Mouse (Mus musculus) kidney, postnatal 0 days (tissue): ENCODE data around the gene Ndufb8. TPM values are rescaled to one million over a fixed set of nuclear protein-coding genes. Genes with fewer than 3 reads are reported as not detected.

Experiments
- ATAC-seq: fragments of 200-750 bp; cut with Nextera tagmentation; replicated peaks from 2 replicates; pipeline ENCODE4 v1.8.0; 2017; ENCODE audit warnings: low read depth, moderate number of reproducible peaks, moderate TSS enrichment, moderate library complexity; ENCODE audit not compliant: low FRiP score
- DNase-seq: peaks from one replicate; pipeline ENCODE4 v3.0.0-alpha.2; 2016; ENCODE audit warnings: low spot score
- H3K27ac ChIP-seq: fragments of 300-500 bp; sonication (generic); 2 replicates; pipeline ENCODE4 v1.5.1; 2014; ENCODE audit warnings: mild to moderate bottlenecking
- H3K27me3 ChIP-seq: fragments of 300-500 bp; sonication (generic); 2 replicates; pipeline ENCODE4 v1.6.1; 2014; ENCODE audit warnings: low read length, mixed read lengths; ENCODE audit not compliant: insufficient read depth
- H3K36me3 ChIP-seq: fragments of 300-500 bp; sonication (generic); 2 replicates; pipeline ENCODE4 v1.6.1; 2014; ENCODE audit warnings: low read length, mixed read lengths; ENCODE audit not compliant: insufficient read depth
- H3K4me1 ChIP-seq: fragments of 300-500 bp; sonication (generic); replicated peaks from 2 replicates; pipeline ENCODE4 v1.6.1; 2014; ENCODE audit warnings: antibody characterized with exemption, low read length, mixed read lengths; ENCODE audit not compliant: insufficient read depth
- H3K4me2 ChIP-seq: fragments of 300-500 bp; sonication (generic); 2 replicates; pipeline ENCODE4 v1.6.1; 2014; ENCODE audit warnings: mild to moderate bottlenecking, low read length, moderate library complexity, mixed read lengths
- H3K4me3 ChIP-seq: fragments of 300-500 bp; sonication (generic); replicated peaks from 2 replicates; pipeline ENCODE4 v1.5.1; 2014; ENCODE audit warnings: low read depth, low read length
- H3K9ac ChIP-seq: fragments of 300-500 bp; sonication (generic); 2 replicates; pipeline ENCODE4 v1.6.1; 2014; ENCODE audit warnings: low read depth, low read length
- H3K9me3 ChIP-seq: fragments of 300-500 bp; sonication (generic); replicated peaks from 2 replicates; pipeline ENCODE4 v1.6.1; 2016; ENCODE audit warnings: low read length, inconsistent platforms, mixed read lengths
- CTCF ChIP-seq: IDR thresholded peaks from 2 replicates; pipeline ENCODE4 v1.5.1; 2016; ENCODE audit warnings: antibody characterized with exemption, low read depth, mild to moderate bottlenecking, moderate library complexity
- WGBS: fragments of 180-500 bp; shearing (Covaris S2); extraction: QIAGEN DNeasy Blood & Tissue Kit; methylation state at CpG from one replicate; pipeline ENCODE4 v1.1.7; 2014; 5-methylcytosine and 5-hydroxymethylcytosine counted together
- polyA plus RNA-seq: library from polyadenylated mRNA; unstranded; fragments of >200 nt; fragmentation: Nextera tagmentation; extraction: Ambion mirVana; gene quantifications from 2 replicates; pipeline ENCODE4 v1.2.1, GENCODE M21; 2015

Ndufb8 gene
- polyA plus RNA-seq, 1 experiment from 2014 or later = 1,015 TPM

DNA sequence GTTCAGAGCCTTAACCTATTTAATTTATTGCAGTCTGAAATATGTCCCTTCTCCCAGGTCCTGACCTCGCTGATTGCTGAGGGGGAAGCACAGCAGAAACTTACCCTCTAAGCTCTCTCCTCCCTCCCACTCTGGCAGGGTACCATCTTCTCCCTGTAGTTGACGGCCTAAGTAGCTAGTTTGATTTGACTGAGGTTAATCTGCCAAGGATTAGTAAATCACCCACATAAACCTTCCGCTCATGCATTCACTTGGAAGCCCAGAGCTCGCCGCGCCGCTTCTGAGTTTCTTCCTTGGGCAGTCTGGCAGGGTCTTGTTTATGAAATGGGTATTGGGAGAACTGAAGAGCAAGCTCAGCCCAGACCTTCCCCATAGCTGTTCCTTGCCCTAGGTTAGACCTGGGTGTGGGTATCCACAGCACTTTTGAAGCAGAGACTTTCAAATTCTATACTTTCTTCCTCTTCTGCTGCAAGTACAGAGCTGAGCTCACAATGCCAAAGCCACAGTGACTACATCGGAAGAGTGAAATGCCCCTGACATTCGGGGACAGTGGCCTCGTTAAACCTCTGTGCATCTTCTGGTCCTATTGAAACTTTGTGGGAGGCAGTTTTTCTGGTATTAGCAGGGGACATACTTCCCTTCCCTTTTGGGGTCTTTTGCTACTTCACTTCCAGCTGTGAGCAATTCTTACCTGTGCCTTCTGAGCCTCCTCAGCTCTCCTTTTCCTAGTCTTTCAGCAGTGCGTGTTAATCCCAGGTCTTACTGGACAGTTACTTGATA lies 42.0 kb downstream of the Ndufb8 start:
- no peak overlapping the region for H3K4me2 ChIP-seq

DNA sequence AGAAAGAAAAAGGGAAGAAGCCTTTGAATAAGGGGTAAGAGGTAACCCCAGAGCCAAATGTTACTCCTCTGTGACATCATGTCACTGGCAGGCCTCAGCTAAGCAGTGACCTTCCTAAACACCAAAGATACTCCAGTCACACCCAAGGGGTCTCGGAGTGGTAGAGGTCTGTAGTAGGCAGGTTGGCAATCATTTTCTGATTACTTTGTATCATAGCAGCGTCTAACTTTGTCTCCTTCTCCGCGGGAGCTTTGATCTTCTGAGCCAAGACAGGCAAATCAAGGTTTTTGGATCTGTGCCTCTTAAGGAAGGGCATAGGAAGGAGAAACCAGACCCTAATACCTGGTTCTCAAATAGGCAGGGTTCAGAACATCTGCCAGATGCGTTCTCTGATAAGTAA lies 42.6 kb downstream of the Ndufb8 start:
- Histone ChIP-seq H3K4me3 (no peak overlapping the region), H3K27me3 (peaks cover 8% of the 10 kb centered on the region; the same call in 1 of the 2 replicates), H3K4me2 (no peak overlapping the region), H3K36me3 (no peaks in the 10 kb centered on the region), H3K9ac (no peak overlapping the region), H3K27ac (no peak overlapping the region), H3K9me3 (no peaks in the 10 kb centered on the region), H3K4me1 (peaks cover 42% of the 10 kb centered on the region)
- 34% methylated on average over 5 of the region's 5 CpGs for WGBS
- no peak for ATAC-seq
- no peak for DNase-seq
- no peak for TF ChIP-seq CTCF

More for the DNA sequence above, 42.0 kb downstream of the Ndufb8 start:
- H3K4me3 ChIP-seq = no peak overlapping the region
- TF ChIP-seq CTCF = no peak
- no peak overlapping the region for H3K9ac ChIP-seq
- no peaks in the 10 kb centered on the region for H3K36me3 ChIP-seq
- H3K27me3 ChIP-seq = peaks cover 8% of the 10 kb centered on the region; the same call in 1 of the 2 replicates
- no peaks in the 10 kb centered on the region for H3K9me3 ChIP-seq
- WGBS = 28% methylated on average over 11 of the region's 11 CpGs
- DNase-seq (peak; percentile 69), ATAC-seq (no peak)
- 0 out of 2 replicates have a peak overlapping the region, but pooled peaks have one; percentile 5 for H3K27ac ChIP-seq
- H3K4me1 ChIP-seq = peaks cover 47% of the 10 kb centered on the region

DNA sequence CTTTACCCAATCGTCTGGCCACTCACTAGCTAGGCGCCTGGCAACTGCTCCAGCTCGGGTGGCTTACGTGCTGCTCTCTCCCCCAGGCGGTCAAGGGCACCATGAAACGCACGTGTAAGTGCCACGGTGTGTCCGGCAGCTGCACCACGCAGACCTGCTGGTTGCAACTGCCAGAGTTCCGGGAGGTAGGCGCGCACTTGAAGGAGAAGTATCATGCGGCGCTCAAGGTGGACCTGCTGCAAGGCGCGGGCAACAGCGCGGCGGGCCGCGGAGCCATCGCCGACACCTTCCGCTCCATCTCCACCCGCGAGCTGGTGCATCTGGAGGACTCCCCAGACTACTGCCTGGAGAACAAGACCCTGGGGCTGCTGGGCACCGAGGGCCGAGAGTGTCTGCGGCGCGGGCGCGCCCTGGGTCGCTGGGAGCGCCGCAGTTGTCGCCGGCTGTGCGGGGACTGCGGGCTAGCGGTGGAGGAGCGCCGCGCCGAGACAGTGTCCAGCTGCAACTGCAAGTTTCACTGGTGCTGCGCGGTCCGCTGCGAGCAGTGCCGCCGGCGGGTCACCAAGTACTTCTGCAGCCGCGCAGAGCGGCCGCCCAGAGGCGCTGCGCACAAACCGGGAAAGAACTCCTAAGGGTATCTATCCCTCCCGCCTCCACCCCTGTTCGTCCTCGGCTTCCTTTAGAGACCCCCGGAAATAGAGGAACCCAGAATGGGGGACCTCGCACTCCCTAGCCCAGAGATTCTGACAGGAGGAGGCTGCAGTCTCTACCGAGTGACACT lies 43.6 kb downstream of the Ndufb8 start:
- TF ChIP-seq CTCF = peak; percentile 43
- Histone ChIP-seq H3K4me2 (peak overlapping the region; percentile 84), H3K4me3 (peak overlapping the region; percentile 37), H3K27ac (no peak overlapping the region), H3K4me1 (peaks cover 42% of the 10 kb centered on the region), H3K9me3 (no peaks in the 10 kb centered on the region), H3K27me3 (peaks cover 8% of the 10 kb centered on the region; the same call in 1 of the 2 replicates), H3K36me3 (no peaks in the 10 kb centered on the region), H3K9ac (peak overlapping the region; percentile 49; the same call in 1 of the 2 replicates)
- ATAC-seq (peak; percentile 60; the same call in 1 of the 2 replicates), DNase-seq (peak; percentile 77)
- 2% methylated on average over 66 of the region's 66 CpGs for WGBS

DNA sequence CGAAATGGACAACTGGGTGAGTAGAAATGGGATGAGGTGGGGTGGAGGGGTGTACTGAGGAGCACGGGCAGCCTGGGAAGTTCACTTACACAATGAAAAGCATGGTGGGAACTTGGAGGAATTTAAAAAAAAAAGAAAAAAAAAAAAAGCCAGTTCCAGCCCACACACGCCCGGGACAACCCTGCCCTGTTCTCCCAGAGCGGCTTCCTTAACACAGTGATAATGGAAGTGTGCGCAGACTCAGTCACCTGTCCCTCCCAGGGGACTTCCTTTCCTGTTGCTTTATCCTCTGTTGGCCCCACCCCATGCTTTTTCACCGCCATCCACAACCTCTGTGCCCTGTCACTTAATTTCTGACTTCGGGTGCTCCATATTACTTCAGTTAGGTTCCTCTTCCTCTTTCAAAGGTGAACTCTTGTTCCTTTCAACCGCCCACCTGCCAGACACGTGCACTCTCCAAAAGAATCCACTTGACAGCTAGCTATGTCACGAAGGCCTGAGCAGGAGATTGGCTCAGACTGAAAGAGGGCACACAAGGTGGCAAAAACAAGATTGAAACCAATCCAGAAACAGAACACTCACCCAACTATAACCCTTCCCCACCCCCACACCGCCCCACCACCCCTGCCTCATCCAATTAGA lies 44.6 kb downstream of the Ndufb8 start:
- peak overlapping the region; percentile 84; the same call in 1 of the 2 replicates for H3K4me2 ChIP-seq
- no peak for TF ChIP-seq CTCF

DNA sequence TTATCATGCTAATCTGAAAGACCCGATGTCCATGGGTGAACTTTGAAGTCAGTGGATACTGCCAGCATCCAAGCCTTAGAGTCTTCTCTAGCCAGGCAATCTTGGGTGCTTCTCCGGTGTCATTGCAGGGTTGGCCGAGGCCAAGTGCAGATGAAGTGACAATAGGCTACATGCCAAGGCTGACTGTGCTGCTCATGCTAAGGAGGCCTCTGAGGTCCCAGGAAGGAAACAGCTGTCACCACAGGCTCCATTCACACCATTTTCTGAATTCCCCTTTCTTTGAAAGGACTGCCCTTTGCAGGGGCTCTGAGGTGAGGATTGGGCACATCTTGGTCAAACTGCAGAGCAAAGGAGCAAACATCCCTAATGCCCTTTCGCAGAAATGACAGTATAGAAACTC lies 52.5 kb downstream of the Ndufb8 start:
- Histone ChIP-seq H3K27ac (no peak overlapping the region), H3K27me3 (no peaks in the 10 kb centered on the region), H3K4me1 (no peaks in the 10 kb centered on the region), H3K9me3 (no peaks in the 10 kb centered on the region), H3K36me3 (no peaks in the 10 kb centered on the region), H3K9ac (no peak overlapping the region), H3K4me2 (no peak overlapping the region), H3K4me3 (no peak overlapping the region)
- no peak for TF ChIP-seq CTCF
- DNase-seq (no peak), ATAC-seq (no peak)
- 68% methylated on average over 4 of the region's 4 CpGs for WGBS

More for the DNA sequence above, 44.6 kb downstream of the Ndufb8 start:
- H3K9ac ChIP-seq = no peak overlapping the region
- H3K4me3 ChIP-seq = peak overlapping the region; percentile 37; the same call in 1 of the 2 replicates
- peaks cover 39% of the 10 kb centered on the region for H3K4me1 ChIP-seq
- H3K27me3 ChIP-seq = peaks cover 8% of the 10 kb centered on the region; the same call in 1 of the 2 replicates
- WGBS = 6% methylated on average over 12 of the region's 12 CpGs
- no peak overlapping the region for H3K27ac ChIP-seq
- no peak for DNase-seq
- H3K9me3 ChIP-seq = no peaks in the 10 kb centered on the region
- ATAC-seq = no peak
- H3K36me3 ChIP-seq = no peaks in the 10 kb centered on the region

DNA sequence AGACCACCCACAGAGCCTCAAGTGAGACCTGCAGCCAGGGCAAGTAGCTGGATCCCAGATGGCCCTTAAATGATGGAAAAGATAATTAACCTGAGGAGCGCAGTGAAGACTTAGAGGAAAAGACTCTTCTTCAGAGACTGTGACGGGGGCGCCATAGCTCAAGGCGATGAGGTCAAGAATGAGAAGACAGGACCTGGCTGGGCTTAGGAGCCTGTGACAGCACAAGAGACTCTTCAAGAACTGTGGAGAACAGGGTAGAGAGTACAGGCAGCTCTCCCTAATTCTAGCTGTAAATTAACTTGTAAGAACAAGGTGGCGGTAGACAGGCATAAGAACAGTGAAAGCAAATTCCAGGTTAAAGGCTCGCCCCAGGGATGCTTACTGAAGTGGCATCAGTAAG lies 53.3 kb downstream of the Ndufb8 start:
- no peaks in the 10 kb centered on the region for H3K27me3 ChIP-seq
- 54% methylated on average over 6 of the region's 6 CpGs for WGBS
- no peak for TF ChIP-seq CTCF
- no peak overlapping the region for H3K9ac ChIP-seq
- no peak for DNase-seq
- H3K36me3 ChIP-seq = no peaks in the 10 kb centered on the region
- H3K27ac ChIP-seq = no peak overlapping the region
- no peaks in the 10 kb centered on the region for H3K4me1 ChIP-seq
- H3K4me2 ChIP-seq = no peak overlapping the region
- ATAC-seq = no peak
- H3K9me3 ChIP-seq = no peaks in the 10 kb centered on the region
- H3K4me3 ChIP-seq = no peak overlapping the region
